Mouse (Mus musculus) midbrain, embryonic 14.5 days (tissue): ENCODE measurements around the gene Spata19. TPM values are rescaled to one million over a fixed set of nuclear protein-coding genes. Genes with fewer than 3 reads are reported as not detected.

Experiments used
- polyA plus RNA-seq: library from polyadenylated mRNA; unstranded; fragments of >200 nt; fragmentation: Nextera tagmentation; extraction: Ambion mirVana; gene quantifications from 2 replicates; pipeline ENCODE4 v1.2.1, GENCODE M21; 2014

The Spata19 gene
- polyA plus RNA-seq, 1 experiment from 2014 or later = not detected

Other genes with a start within 250 kb of the Spata19 start
- gene Jam3, start 241.4 kb upstream of the Spata19 start, polyA plus RNA-seq = 46.9 and 62.4 TPM in 2 replicates
- 12.0 and 15.2 TPM in 2 replicates for gene Igsf9b, start 97.6 kb upstream of the Spata19 start, polyA plus RNA-seq